Mouse (Mus musculus) right cerebral cortex, postnatal 10 days (tissue): ENCODE data around the gene Panx1.

ENCODE experiments used
- DNase-seq, 2 experiments: peaks; one replicate each; pipeline ENCODE4 v3.0.0; 2021; ENCODE audit warnings: low spot score in 2 of 2

The Panx1 gene

GRCm38 (mm10) chr9:15045084-15045669 is at the start of gene Panx1:
Panx1 (minus strand) TSS chr9:15045478.
- DNase-seq = peak; percentile 84 to 87

GRCm38 (mm10) chr9:15068686-15069295 is 23.5 kb upstream of the Panx1 start:
- no peak for DNase-seq

- peak in 1 of 2 experiments; percentile 30 for DNase-seq
These were observed 22.9 kb upstream of the Panx1 start for GRCm38 (mm10) chr9:15067995-15068685.

- DNase-seq = no peak
These were observed 18.9 kb upstream of the Panx1 start for GRCm38 (mm10) chr9:15064176-15064575.

GRCm38 (mm10) chr9:15060847-15061246 is 15.6 kb upstream of the Panx1 start:
- no peak for DNase-seq

GRCm38 (mm10) chr9:15060026-15060425 is 14.7 kb upstream of the Panx1 start:
- DNase-seq = no peak

- DNase-seq = no peak
These were observed 462 bp upstream of the Panx1 start for GRCm38 (mm10) chr9:15045740-15046139.

- DNase-seq = peak in 1 of 2 experiments; percentile 47
These were observed 741 bp downstream of the Panx1 start for GRCm38 (mm10) chr9:15044391-15045083.

- no peak for DNase-seq
These were observed 3.7 kb downstream of the Panx1 start for GRCm38 (mm10) chr9:15041556-15041955.

GRCm38 (mm10) chr9:15039848-15040247 is 5.4 kb downstream of the Panx1 start:
- no peak for DNase-seq

- DNase-seq = no peak
These were observed 7.6 kb downstream of the Panx1 start for GRCm38 (mm10) chr9:15037704-15038103.

- DNase-seq = no peak
These were observed 8.0 kb downstream of the Panx1 start for GRCm38 (mm10) chr9:15037237-15037636.

- DNase-seq = no peak
These were observed 8.5 kb downstream of the Panx1 start for GRCm38 (mm10) chr9:15036807-15037206.

GRCm38 (mm10) chr9:15036405-15036804 is 8.9 kb downstream of the Panx1 start:
- DNase-seq = no peak

- DNase-seq = no peak
These were observed 9.3 kb downstream of the Panx1 start for GRCm38 (mm10) chr9:15035979-15036378.

- DNase-seq = no peak
These were observed 10.6 kb downstream of the Panx1 start for GRCm38 (mm10) chr9:15034546-15035273.

GRCm38 (mm10) chr9:15033568-15034160 is 11.6 kb downstream of the Panx1 start:
- peak in 1 of 2 experiments; percentile 52 for DNase-seq

- DNase-seq = no peak
These were observed 12.5 kb downstream of the Panx1 start for GRCm38 (mm10) chr9:15032797-15033196.

- peak; percentile 74 to 79 for DNase-seq
These were observed 14.5 kb downstream of the Panx1 start for GRCm38 (mm10) chr9:15030771-15031170.

- DNase-seq = peak in 1 of 2 experiments; percentile 55
These were observed 16.1 kb downstream of the Panx1 start for GRCm38 (mm10) chr9:15029025-15029727.

GRCm38 (mm10) chr9:15027725-15028124 is 17.6 kb downstream of the Panx1 start:
- no peak for DNase-seq
